Mouse (Mus musculus) ES-Bruce4 (cell line): ENCODE data around the gene Stim1.

Experiments used
- CTCF ChIP-seq: IDR thresholded peaks from one replicate; pipeline ENCODE4 v1.8.1; 2011; ENCODE audit warnings: low read depth, low read length
- EP300 ChIP-seq: IDR thresholded peaks from 2 replicates; pipeline ENCODE4 v1.6.1; 2011; ENCODE audit warnings: low read depth, low read length; ENCODE audit not compliant: insufficient read depth

GRCm38 (mm10) chr7:102478926-102479325, 211.3 kb downstream of the Stim1 start:
- no peak for TF ChIP-seq CTCF
- no peak for TF ChIP-seq EP300
